Mouse (Mus musculus): ENCODE measurements at regions not wholly inside any gene's neighbourhood (a gene's known extent, or its start where the extent isn't known, plus 50 kb on each side); places are given as distances from the start of the nearest gene placed in this dataset.

DNA sequence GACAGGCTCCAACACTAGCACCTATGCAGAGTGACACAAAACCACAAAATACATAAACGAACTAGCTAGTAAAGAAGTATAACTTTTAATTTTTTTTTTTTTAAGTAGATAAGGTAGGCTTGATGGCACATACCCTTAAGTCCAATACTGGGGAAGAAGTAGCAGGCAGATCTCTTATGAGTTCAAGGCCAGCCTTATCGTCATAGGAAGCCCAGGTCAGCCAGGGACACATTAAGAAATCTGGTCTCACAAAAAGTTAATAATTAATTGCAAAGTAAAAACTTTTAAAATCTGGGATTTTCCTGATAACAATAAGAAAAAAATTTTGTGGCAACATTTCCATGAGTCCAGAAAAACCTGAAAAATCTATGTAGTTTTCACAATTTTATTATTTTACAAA is 92.9 kb downstream of the Sox4 start:
- H3K4me1 ChIP-seq (ENCODE audit: insufficient read depth): no peaks in the 10 kb centered on the region
- ATAC-seq (no peak; the same call in 1 of the 2 replicates), DNase-seq (no peak)
- no peak overlapping the region for H3K4me3 ChIP-seq (ENCODE audit: low read depth, low read length)
- no peak overlapping the region for H3K27ac ChIP-seq (ENCODE audit: low read depth)
- no peaks in the 10 kb centered on the region for H3K9me3 ChIP-seq (ENCODE audit: low read length)
- TF ChIP-seq CTCF (IDR thresholded peaks at IDR 0.05; ENCODE audit: low read depth) (no peak), EP300 (IDR thresholded peaks at IDR 0.05; ENCODE audit: low read depth) (no peak)
- H3K27me3 ChIP-seq (ENCODE audit: insufficient read depth, low read length): no peaks in the 10 kb centered on the region
- no peaks in the 10 kb centered on the region for H3K36me3 ChIP-seq (replicated peaks; ENCODE audit: insufficient read depth, low read length)
- 48% methylated on average over 2 of the region's 2 CpGs for WGBS (ENCODE audit: insufficient replicate concordance)
- H3K9ac ChIP-seq (replicated peaks): no peak overlapping the region
- H3K4me2 ChIP-seq (ENCODE audit: low read depth, low read length): no peak overlapping the region

DNA sequence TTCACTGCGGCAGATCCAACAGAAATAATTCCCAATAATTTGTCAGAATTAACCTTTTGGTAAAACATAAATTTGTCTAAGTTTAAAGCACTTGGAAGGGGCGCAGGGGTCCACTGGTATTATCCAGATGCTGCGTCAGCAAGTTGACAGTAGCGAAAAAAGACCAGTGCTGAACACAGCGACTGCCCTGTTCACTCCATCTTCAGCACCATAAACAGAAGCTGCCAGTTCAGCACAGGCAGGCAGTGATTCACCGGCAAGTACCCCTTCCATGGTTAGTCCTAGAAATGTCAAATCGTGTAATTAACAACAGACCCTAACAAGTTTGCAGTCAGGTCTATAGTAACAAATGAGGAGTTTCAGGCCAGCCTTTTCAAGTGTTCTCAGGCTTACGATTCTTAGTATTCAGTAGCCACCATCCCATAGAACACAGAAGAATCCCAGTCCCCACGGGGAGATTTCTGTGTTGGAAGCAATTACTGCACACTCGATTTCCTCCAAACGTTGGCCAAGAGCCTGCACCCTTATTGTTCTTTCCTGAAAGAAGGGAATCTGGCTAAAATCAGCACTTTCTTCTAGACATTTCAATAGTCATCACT is 93.6 kb downstream of the Sox4 start:
- TF ChIP-seq CTCF (IDR thresholded peaks at IDR 0.05; ENCODE audit: low read depth) (no peak), EP300 (IDR thresholded peaks at IDR 0.05; ENCODE audit: low read depth) (no peak)
- no peak for ATAC-seq
- Histone ChIP-seq H3K36me3 (replicated peaks; ENCODE audit: insufficient read depth, low read length) (no peaks in the 10 kb centered on the region), H3K27me3 (ENCODE audit: insufficient read depth, low read length) (no peaks in the 10 kb centered on the region), H3K27ac (ENCODE audit: low read depth) (no peak overlapping the region), H3K9me3 (ENCODE audit: low read length) (no peaks in the 10 kb centered on the region), H3K4me2 (ENCODE audit: low read depth, low read length) (no peak overlapping the region), H3K9ac (replicated peaks) (no peak overlapping the region), H3K4me3 (ENCODE audit: low read depth, low read length) (no peak overlapping the region), H3K4me1 (ENCODE audit: insufficient read depth) (no peaks in the 10 kb centered on the region)
- WGBS (ENCODE audit: insufficient replicate concordance): 77% methylated on average over 11 of the region's 11 CpGs
- no peak for DNase-seq

DNA sequence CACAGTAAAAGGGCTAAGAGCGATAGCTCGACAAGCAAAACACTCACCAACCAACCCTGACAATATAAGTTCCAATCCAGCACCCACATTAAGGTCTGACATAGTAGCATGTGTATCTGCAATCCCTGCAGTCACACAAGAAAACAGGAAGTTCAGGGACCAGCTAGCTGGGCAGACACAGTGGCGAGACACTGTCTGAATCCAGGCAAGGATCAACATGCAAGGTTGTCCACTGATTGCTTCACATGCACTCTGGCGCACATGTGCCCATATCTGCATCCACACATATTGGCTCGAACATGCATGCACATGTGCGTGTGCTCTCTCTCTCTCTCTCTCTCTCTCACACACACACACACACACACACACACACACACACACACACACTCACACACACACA is 95.5 kb downstream of the Sox4 start:
- H3K4me1 ChIP-seq (ENCODE audit: insufficient read depth): no peaks in the 10 kb centered on the region
- TF ChIP-seq EP300 (IDR thresholded peaks at IDR 0.05; ENCODE audit: low read depth) (no peak), CTCF (IDR thresholded peaks at IDR 0.05; ENCODE audit: low read depth) (no peak)
- no peak overlapping the region for H3K9ac ChIP-seq (replicated peaks)
- no peak overlapping the region for H3K4me2 ChIP-seq (ENCODE audit: low read depth, low read length)
- no peak overlapping the region for H3K4me3 ChIP-seq (ENCODE audit: low read depth, low read length)
- no peak for ATAC-seq
- WGBS (ENCODE audit: insufficient replicate concordance): 60% methylated on average over 6 of the region's 6 CpGs
- no peak for DNase-seq
- H3K36me3 ChIP-seq (replicated peaks; ENCODE audit: insufficient read depth, low read length): no peaks in the 10 kb centered on the region
- H3K27me3 ChIP-seq (ENCODE audit: insufficient read depth, low read length): no peaks in the 10 kb centered on the region
- H3K27ac ChIP-seq (ENCODE audit: low read depth): no peak overlapping the region
- no peaks in the 10 kb centered on the region for H3K9me3 ChIP-seq (ENCODE audit: low read length)

DNA sequence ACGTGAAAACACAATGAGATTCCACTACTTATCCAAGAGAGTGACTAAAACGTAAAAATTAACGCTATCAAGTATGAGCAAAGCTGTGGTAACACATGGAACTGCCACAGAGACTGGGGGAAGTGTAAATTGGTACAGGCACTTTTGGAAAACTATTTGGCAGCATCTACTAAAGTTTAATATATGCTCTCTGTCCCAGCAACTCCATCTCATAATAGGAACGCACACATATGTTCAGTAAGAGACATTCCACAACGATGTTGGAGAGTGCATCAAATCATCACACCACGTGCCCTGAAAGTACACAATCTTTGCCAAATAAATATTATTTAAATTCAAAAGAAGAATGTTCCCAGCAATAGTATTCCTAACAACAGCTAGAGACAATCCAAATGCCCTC is 96.3 kb downstream of the Sox4 start:
- H3K4me1 ChIP-seq (ENCODE audit: insufficient read depth): no peaks in the 10 kb centered on the region
- TF ChIP-seq CTCF (IDR thresholded peaks at IDR 0.05; ENCODE audit: low read depth): no peak
- TF ChIP-seq EP300 (IDR thresholded peaks at IDR 0.05; ENCODE audit: low read depth): no peak
- no peaks in the 10 kb centered on the region for H3K9me3 ChIP-seq (ENCODE audit: low read length)
- H3K27me3 ChIP-seq (ENCODE audit: insufficient read depth, low read length): no peaks in the 10 kb centered on the region
- H3K36me3 ChIP-seq (replicated peaks; ENCODE audit: insufficient read depth, low read length): no peaks in the 10 kb centered on the region
- DNase-seq (no peak), ATAC-seq (no peak)
- H3K4me3 ChIP-seq (ENCODE audit: low read depth, low read length): no peak overlapping the region
- no peak overlapping the region for H3K9ac ChIP-seq (replicated peaks)
- WGBS (ENCODE audit: insufficient replicate concordance): 82% methylated on average over 6 of the region's 6 CpGs
- no peak overlapping the region for H3K27ac ChIP-seq (ENCODE audit: low read depth)
- no peak overlapping the region for H3K4me2 ChIP-seq (ENCODE audit: low read depth, low read length)

DNA sequence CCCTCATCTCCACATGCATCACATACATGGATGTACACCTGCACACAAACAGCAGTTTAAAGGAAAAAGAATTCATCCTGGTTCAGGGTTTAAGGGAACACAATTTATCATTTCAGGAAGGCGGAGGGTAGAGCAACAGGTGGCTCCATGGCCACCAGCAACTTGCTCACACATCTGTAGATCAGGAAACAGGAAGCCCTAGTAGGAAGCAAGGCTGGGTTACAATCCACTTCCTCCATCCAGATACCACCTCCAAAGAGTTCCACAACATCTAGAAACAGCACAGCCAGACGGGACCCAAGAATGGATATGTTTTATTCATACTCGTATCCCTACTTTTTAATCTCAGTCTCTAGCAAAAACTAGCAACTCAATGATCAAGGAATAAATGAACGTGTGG is 97.0 kb downstream of the Sox4 start:
- Histone ChIP-seq H3K27ac (ENCODE audit: low read depth) (no peak overlapping the region), H3K4me1 (ENCODE audit: insufficient read depth) (no peaks in the 10 kb centered on the region), H3K9me3 (ENCODE audit: low read length) (no peaks in the 10 kb centered on the region), H3K4me2 (ENCODE audit: low read depth, low read length) (no peak overlapping the region), H3K27me3 (ENCODE audit: insufficient read depth, low read length) (no peaks in the 10 kb centered on the region), H3K36me3 (replicated peaks; ENCODE audit: insufficient read depth, low read length) (no peaks in the 10 kb centered on the region), H3K4me3 (ENCODE audit: low read depth, low read length) (no peak overlapping the region), H3K9ac (replicated peaks) (no peak overlapping the region)
- DNase-seq (no peak), ATAC-seq (no peak)
- TF ChIP-seq CTCF (IDR thresholded peaks at IDR 0.05; ENCODE audit: low read depth): no peak
- no peak for TF ChIP-seq EP300 (IDR thresholded peaks at IDR 0.05; ENCODE audit: low read depth)
- 34% methylated on average over 4 of the region's 4 CpGs for WGBS (ENCODE audit: insufficient replicate concordance)

DNA sequence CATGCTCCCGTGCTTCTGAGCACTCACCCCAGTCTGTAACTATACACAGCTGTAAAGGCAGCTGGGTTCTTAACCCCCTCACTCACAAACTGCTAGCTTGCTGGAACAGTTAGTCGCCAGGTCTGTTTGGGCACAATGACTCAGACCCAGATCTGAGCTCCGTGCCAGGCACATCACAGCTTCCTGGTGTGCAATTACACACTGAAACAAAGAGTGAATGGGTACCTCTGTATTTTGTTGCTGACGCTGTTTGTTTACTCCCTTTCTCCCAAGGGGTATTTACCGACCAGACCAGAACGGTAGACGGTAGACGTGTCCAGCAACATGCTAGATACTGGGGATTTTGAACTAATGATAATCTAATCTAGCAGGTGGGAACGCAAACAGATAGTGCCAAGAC is 99.3 kb downstream of the Sox4 start:
- TF ChIP-seq EP300 (IDR thresholded peaks at IDR 0.05; ENCODE audit: low read depth): no peak
- no peak for TF ChIP-seq CTCF (IDR thresholded peaks at IDR 0.05; ENCODE audit: low read depth)
- H3K27ac ChIP-seq (ENCODE audit: low read depth): no peak overlapping the region
- no peaks in the 10 kb centered on the region for H3K36me3 ChIP-seq (replicated peaks; ENCODE audit: insufficient read depth, low read length)
- no peaks in the 10 kb centered on the region for H3K27me3 ChIP-seq (ENCODE audit: insufficient read depth, low read length)
- DNase-seq: no peak
- no peaks in the 10 kb centered on the region for H3K9me3 ChIP-seq (ENCODE audit: low read length)
- H3K4me2 ChIP-seq (ENCODE audit: low read depth, low read length): no peak overlapping the region
- H3K4me1 ChIP-seq (ENCODE audit: insufficient read depth): no peaks in the 10 kb centered on the region
- H3K4me3 ChIP-seq (ENCODE audit: low read depth, low read length): no peak overlapping the region
- H3K9ac ChIP-seq (replicated peaks): no peak overlapping the region
- 72% methylated on average over 9 of the region's 9 CpGs for WGBS (ENCODE audit: insufficient replicate concordance)
- ATAC-seq: no peak

DNA sequence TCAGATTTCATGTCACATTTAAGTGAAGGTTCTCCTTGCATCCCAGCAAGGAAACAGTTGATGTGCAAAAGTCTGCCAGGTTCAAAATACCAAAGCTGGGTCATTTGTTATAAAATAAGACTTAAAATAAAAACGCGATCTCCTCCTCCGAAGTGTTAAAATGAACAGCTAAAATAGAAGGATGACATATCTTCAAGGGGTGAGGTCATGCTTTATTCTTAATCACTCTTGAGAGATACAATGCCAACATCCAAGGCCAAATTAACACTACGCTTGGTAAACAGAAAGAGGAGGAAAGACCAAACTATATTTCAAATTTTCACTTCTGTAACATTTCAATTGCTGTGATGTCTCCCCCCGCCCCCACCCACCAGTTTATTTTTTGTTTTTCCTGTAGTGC is 105.2 kb downstream of the Sox4 start:
- no peak overlapping the region for H3K27ac ChIP-seq (ENCODE audit: low read depth)
- TF ChIP-seq CTCF (IDR thresholded peaks at IDR 0.05; ENCODE audit: low read depth) (no peak), EP300 (IDR thresholded peaks at IDR 0.05; ENCODE audit: low read depth) (no peak)
- H3K4me3 ChIP-seq (ENCODE audit: low read depth, low read length): no peak overlapping the region
- ATAC-seq (no peak), DNase-seq (no peak)
- H3K9ac ChIP-seq (replicated peaks): no peak overlapping the region
- WGBS (ENCODE audit: insufficient replicate concordance): 76% methylated on average over 5 of the region's 5 CpGs
- peaks cover 4% of the 10 kb centered on the region for H3K4me1 ChIP-seq (ENCODE audit: insufficient read depth)
- no peaks in the 10 kb centered on the region for H3K36me3 ChIP-seq (replicated peaks; ENCODE audit: insufficient read depth, low read length)
- no peak overlapping the region for H3K4me2 ChIP-seq (ENCODE audit: low read depth, low read length)
- H3K9me3 ChIP-seq (ENCODE audit: low read length): no peaks in the 10 kb centered on the region
- no peaks in the 10 kb centered on the region for H3K27me3 ChIP-seq (ENCODE audit: insufficient read depth, low read length)
